Comparison of ENCODE assay signal across 14 mouse cellular contexts in the genomic region with DNA sequence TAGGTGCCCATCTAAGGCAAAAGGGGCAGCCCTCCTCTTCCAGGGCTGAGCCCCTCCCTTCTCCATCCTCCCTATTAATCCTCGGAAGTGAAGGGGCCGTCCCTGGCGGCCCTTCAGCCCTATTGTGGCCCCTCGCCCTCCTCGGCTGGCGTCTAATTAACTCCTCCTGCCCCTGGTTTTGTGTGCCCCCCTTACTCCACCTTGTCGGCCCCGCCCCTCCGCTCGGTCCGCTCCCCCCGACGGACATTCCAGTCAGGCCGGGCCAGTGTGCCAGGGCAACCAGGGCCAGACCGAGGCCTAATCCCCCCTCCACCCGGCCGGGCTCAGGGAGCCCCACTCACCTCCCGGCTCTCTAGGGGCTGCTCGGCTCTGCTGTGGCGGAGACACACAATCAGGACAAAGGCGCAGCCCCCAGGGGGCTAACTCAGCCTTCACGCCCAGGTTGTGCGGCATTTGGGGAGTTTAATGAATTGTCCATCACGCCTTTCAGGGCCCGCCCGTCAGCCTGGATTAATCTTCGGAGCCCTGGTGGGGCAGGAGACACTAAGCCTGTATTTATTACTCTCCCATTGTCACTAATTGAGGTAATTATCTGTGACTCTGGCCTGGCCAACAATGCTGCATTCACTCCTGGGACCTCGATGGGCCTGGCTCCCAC. TPM values are rescaled to one million over a fixed set of nuclear protein-coding genes. Genes with fewer than 3 reads are reported as not detected.
DNase-seq lines count a peak whose midpoint lies in the region; ATAC-seq and TF ChIP-seq lines count a peak whose summit lies in the region.
"Had no signal": no experiment of that assay in that cellular context is flagged by ENCODE, and none has a peak within 500 bp of the region (broad histone marks: within the 10 kb centered on the region; RNA-seq: fewer than 3 reads in every experiment).

No protein-coding gene starts in this region.

- H3K27ac ChIP-seq in heart, embryonic 13.5 days (replicated peaks): no peak overlapping the region
- H3K27ac ChIP-seq in forebrain, embryonic 13.5 days: no peak overlapping the region
- no peak overlapping the region for H3K27ac ChIP-seq in limb, embryonic 13.5 days
- H3K27ac ChIP-seq in neural tube, embryonic 14.5 days (ENCODE audit: low read depth, low read length): no peak overlapping the region
- H3K27ac ChIP-seq in cerebellum, adult 2 months (ENCODE audit: insufficient read depth, low read length): no peak overlapping the region
- H3K27ac ChIP-seq: embryonic facial prominence, embryonic 15.5 days; gastrocnemius, adult 2 months; liver, embryonic 14.5 days had no signal

- WGBS in heart, embryonic 13.5 days: 6% methylated on average over 28 of the region's 28 CpGs
- under 1% methylated on average over 28 of the region's 28 CpGs for WGBS in forebrain, embryonic 13.5 days
- WGBS in limb, embryonic 13.5 days: 1% methylated on average over 28 of the region's 28 CpGs
- WGBS in neural tube, embryonic 14.5 days: 3% methylated on average over 28 of the region's 28 CpGs
- 15% methylated on average over 28 of the region's 28 CpGs for WGBS in cerebellum, adult 2 months

- peaks cover 100% of the 10 kb centered on the region for H3K27me3 ChIP-seq in heart, embryonic 13.5 days (replicated peaks)
- peaks cover 97% of the 10 kb centered on the region for H3K27me3 ChIP-seq in forebrain, embryonic 13.5 days
- peaks cover 100% of the 10 kb centered on the region for H3K27me3 ChIP-seq in limb, embryonic 13.5 days
- peaks cover 56% of the 10 kb centered on the region for H3K27me3 ChIP-seq in neural tube, embryonic 14.5 days (ENCODE audit: control insufficient read depth, insufficient read depth, low read length)
- peaks cover 2% of the 10 kb centered on the region; the same call in 1 of the 2 replicates for H3K27me3 ChIP-seq in cerebellum, adult 2 months (ENCODE audit: control insufficient read depth, insufficient read depth, low read length)

- H3K36me3 ChIP-seq in heart, embryonic 13.5 days: no peaks in the 10 kb centered on the region
- H3K36me3 ChIP-seq in forebrain, embryonic 13.5 days (ENCODE audit: poor library complexity, severe bottlenecking): no peaks in the 10 kb centered on the region
- no peaks in the 10 kb centered on the region for H3K36me3 ChIP-seq in limb, embryonic 13.5 days
- no peaks in the 10 kb centered on the region for H3K36me3 ChIP-seq in neural tube, embryonic 14.5 days (ENCODE audit: control insufficient read depth, insufficient read depth, low read length)
- H3K36me3 ChIP-seq: embryonic facial prominence, embryonic 15.5 days had no signal

- H3K9me3 ChIP-seq in heart, embryonic 13.5 days: no peaks in the 10 kb centered on the region
- H3K9me3 ChIP-seq in forebrain, embryonic 13.5 days (replicated peaks): no peaks in the 10 kb centered on the region
- H3K9me3 ChIP-seq in limb, embryonic 13.5 days: no peaks in the 10 kb centered on the region
- no peaks in the 10 kb centered on the region for H3K9me3 ChIP-seq in neural tube, embryonic 14.5 days (ENCODE audit: control insufficient read depth, low read length)
- H3K9me3 ChIP-seq: embryonic facial prominence, embryonic 15.5 days had no signal

- no peak for DNase-seq in heart, postnatal 36 days
- no peak for DNase-seq in gastrocnemius, postnatal 36 days
- no peak for DNase-seq in cerebellum, postnatal 36 days
- no peak for DNase-seq in cerebellum, adult 2 months
- DNase-seq: gastrocnemius, adult 2 months; right cerebral cortex, adult 18-20 months had no signal

- ATAC-seq in heart, embryonic 13.5 days (ENCODE audit: extremely low read depth, insufficient number of reproducible peaks, low FRiP score, low TSS enrichment): no peak
- peak; percentile 87 for ATAC-seq in forebrain, embryonic 13.5 days
- ATAC-seq in limb, embryonic 13.5 days (ENCODE audit: low FRiP score, low read depth): no peak
- peak; percentile 91 for ATAC-seq in neural tube, embryonic 14.5 days (ENCODE audit: low read depth)

- H3K9ac ChIP-seq in heart, embryonic 13.5 days: no peak overlapping the region
- H3K9ac ChIP-seq in forebrain, embryonic 13.5 days: 0 out of 2 replicates have a peak overlapping the region, but pooled peaks have one; percentile 7
- H3K9ac ChIP-seq in limb, embryonic 13.5 days: no peak overlapping the region
- no peak overlapping the region for H3K9ac ChIP-seq in neural tube, embryonic 14.5 days (replicated peaks; ENCODE audit: low read depth, low read length)
- H3K9ac ChIP-seq: embryonic facial prominence, embryonic 15.5 days; liver, embryonic 14.5 days had no signal

- peak overlapping the region; percentile 21; the same call in 1 of the 2 replicates for H3K4me2 ChIP-seq in heart, embryonic 13.5 days
- peak overlapping the region; percentile 41 for H3K4me2 ChIP-seq in forebrain, embryonic 13.5 days
- peak overlapping the region; percentile 30; the same call in 1 of the 2 replicates for H3K4me2 ChIP-seq in limb, embryonic 13.5 days (replicated peaks)
- no peak overlapping the region for H3K4me2 ChIP-seq in neural tube, embryonic 14.5 days (ENCODE audit: low read depth, low read length)
- H3K4me2 ChIP-seq: embryonic facial prominence, embryonic 15.5 days had no signal

- TF ChIP-seq CTCF in cerebellum, adult 2 months (IDR thresholded peaks at IDR 0.05; ENCODE audit: borderline replicate concordance, insufficient read depth, low read depth, low read length): no peak

- H3K4me1 ChIP-seq in heart, embryonic 13.5 days: peaks cover 25% of the 10 kb centered on the region
- H3K4me1 ChIP-seq in forebrain, embryonic 13.5 days: peaks cover 27% of the 10 kb centered on the region
- peaks cover 15% of the 10 kb centered on the region for H3K4me1 ChIP-seq in limb, embryonic 13.5 days
- H3K4me1 ChIP-seq in neural tube, embryonic 14.5 days (ENCODE audit: control insufficient read depth, insufficient read depth, low read length): peaks cover 10% of the 10 kb centered on the region
- no peaks in the 10 kb centered on the region; the same call in 1 of the 2 replicates for H3K4me1 ChIP-seq in cerebellum, adult 2 months (ENCODE audit: control insufficient read depth, insufficient read depth, low read length)

- TF ChIP-seq POLR2A in cerebellum, adult 2 months (IDR thresholded peaks at IDR 0.05; ENCODE audit: borderline replicate concordance, insufficient read depth, low read length): no peak

- intact Hi-C loops in heart, postnatal 36 days (cut with DNase I): loop anchor here (2.0 kb wide), 1 partner anchor 133 kb away; no protein-coding TSS in a partner anchor
- intact Hi-C loops in gastrocnemius, postnatal 36 days (cut with DNase I): no loop called here

- no peak overlapping the region for H3K4me3 ChIP-seq in heart, embryonic 13.5 days
- H3K4me3 ChIP-seq in forebrain, embryonic 13.5 days: 0 out of 2 replicates have a peak overlapping the region, but pooled peaks have one; percentile 1
- H3K4me3 ChIP-seq in limb, embryonic 13.5 days: 0 out of 2 replicates have a peak overlapping the region, but pooled peaks have one; percentile 16
- H3K4me3 ChIP-seq in neural tube, embryonic 14.5 days (ENCODE audit: low read depth, low read length): no peak overlapping the region
- no peak overlapping the region for H3K4me3 ChIP-seq in cerebellum, adult 2 months (replicated peaks; ENCODE audit: insufficient read depth, low read depth, low read length)
- H3K4me3 ChIP-seq: embryonic facial prominence, embryonic 15.5 days; gastrocnemius, adult 2 months had no signal

RNA-seq across cellular contexts. Expression of gene Wnt1, which starts 8.3 kb away (rescaled TPM):
- not detected in 2 replicates for polyA plus RNA-seq in heart, embryonic 13.5 days (2015; fragmentation: Nextera tagmentation; extraction: Ambion mirVana)
- total RNA-seq in heart, postnatal 36 days (2021): not detected
- not detected in 2 replicates for polyA plus RNA-seq in forebrain, embryonic 13.5 days (2015; fragmentation: Nextera tagmentation; extraction: Ambion mirVana)
- not detected in 2 replicates for polyA plus RNA-seq in limb, embryonic 13.5 days (2015; fragmentation: Nextera tagmentation; extraction: Ambion mirVana)
- polyA plus RNA-seq in neural tube, embryonic 14.5 days (2014; fragmentation: Nextera tagmentation; extraction: Ambion mirVana): 1.9 and 3.9 TPM in 2 replicates
- not detected for total RNA-seq in gastrocnemius, postnatal 36 days (2021)
- not detected in 2 replicates for polyA plus RNA-seq in cerebellum, adult 2 months (2012; rRNA removed)
- total RNA-seq: layer of hippocampus, adult 18-20 months had no signal
- polyA plus RNA-seq: embryonic facial prominence, embryonic 15.5 days; liver, embryonic 14.5 days; stomach, embryonic 16.5 days had no signal

RNA-seq across cellular contexts. Expression of gene Ddn, which starts 11.3 kb away (rescaled TPM):
- polyA plus RNA-seq in heart, embryonic 13.5 days (2015; fragmentation: Nextera tagmentation; extraction: Ambion mirVana): 0.09 and 0.16 TPM in 2 replicates
- under 1 TPM; 0.22 to 0.35 TPM for total RNA-seq in heart, postnatal 36 days (2021)
- polyA plus RNA-seq in forebrain, embryonic 13.5 days (2015; fragmentation: Nextera tagmentation; extraction: Ambion mirVana): 0.05 and 0.15 TPM in 2 replicates
- 0.05 TPM in 1 of 2 replicates, not detected in the other for polyA plus RNA-seq in limb, embryonic 13.5 days (2015; fragmentation: Nextera tagmentation; extraction: Ambion mirVana)
- polyA plus RNA-seq in neural tube, embryonic 14.5 days (2014; fragmentation: Nextera tagmentation; extraction: Ambion mirVana): 0.44 and 0.54 TPM in 2 replicates
- under 1 TPM; 0.28 to 0.96 TPM for total RNA-seq in gastrocnemius, postnatal 36 days (2021)
- 1.0 and 1.3 TPM in 2 replicates for polyA plus RNA-seq in cerebellum, adult 2 months (2012; rRNA removed)
- polyA plus RNA-seq: stomach, embryonic 16.5 days had no signal

RNA-seq across cellular contexts. Expression of gene Wnt10b, which starts 20.0 kb away (rescaled TPM):
- polyA plus RNA-seq in heart, embryonic 13.5 days (2015; fragmentation: Nextera tagmentation; extraction: Ambion mirVana): 0.07 TPM in 1 of 2 replicates, not detected in the other
- under 1 TPM; 0.27 to 0.33 TPM for total RNA-seq in heart, postnatal 36 days (2021)
- not detected in 2 replicates for polyA plus RNA-seq in forebrain, embryonic 13.5 days (2015; fragmentation: Nextera tagmentation; extraction: Ambion mirVana)
- polyA plus RNA-seq in limb, embryonic 13.5 days (2015; fragmentation: Nextera tagmentation; extraction: Ambion mirVana): 2.1 and 2.4 TPM in 2 replicates
- 0.19 TPM in 1 of 2 replicates, not detected in the other for polyA plus RNA-seq in neural tube, embryonic 14.5 days (2014; fragmentation: Nextera tagmentation; extraction: Ambion mirVana)
- total RNA-seq in gastrocnemius, postnatal 36 days (2021): under 1 TPM; 0.69 to 0.87 TPM
- polyA plus RNA-seq in cerebellum, adult 2 months (2012; rRNA removed): 0.15 and 0.22 TPM in 2 replicates

RNA-seq across cellular contexts. Expression of gene Prkag1, which starts 33.4 kb away (rescaled TPM):
- polyA plus RNA-seq in heart, embryonic 13.5 days (2015; fragmentation: Nextera tagmentation; extraction: Ambion mirVana): 88.3 and 95.1 TPM in 2 replicates
- 100 to 1,000 TPM in 1 of 2 experiments, 10 to 100 TPM in 1; 99.8 to 112 TPM for total RNA-seq in heart, postnatal 36 days (2021)
- 95.9 and 99.4 TPM in 2 replicates for polyA plus RNA-seq in forebrain, embryonic 13.5 days (2015; fragmentation: Nextera tagmentation; extraction: Ambion mirVana)
- 93.4 and 94.5 TPM in 2 replicates for polyA plus RNA-seq in limb, embryonic 13.5 days (2015; fragmentation: Nextera tagmentation; extraction: Ambion mirVana)
- 57.7 and 61.6 TPM in 2 replicates for polyA plus RNA-seq in neural tube, embryonic 14.5 days (2014; fragmentation: Nextera tagmentation; extraction: Ambion mirVana)
- total RNA-seq in gastrocnemius, postnatal 36 days (2021): 10 to 100 TPM; 39.3 to 50.3 TPM
- polyA plus RNA-seq in cerebellum, adult 2 months (2012; rRNA removed): 90.3 and 93.6 TPM in 2 replicates

RNA-seq across cellular contexts. Expression of gene Arf3, which starts 35.0 kb away (rescaled TPM):
- polyA plus RNA-seq in heart, embryonic 13.5 days (2015; fragmentation: Nextera tagmentation; extraction: Ambion mirVana): 31.2 and 32.5 TPM in 2 replicates
- 10 to 100 TPM; 20.8 to 20.9 TPM for total RNA-seq in heart, postnatal 36 days (2021)
- polyA plus RNA-seq in forebrain, embryonic 13.5 days (2015; fragmentation: Nextera tagmentation; extraction: Ambion mirVana): 49.2 and 55.1 TPM in 2 replicates
- 39.1 and 41.0 TPM in 2 replicates for polyA plus RNA-seq in limb, embryonic 13.5 days (2015; fragmentation: Nextera tagmentation; extraction: Ambion mirVana)
- polyA plus RNA-seq in neural tube, embryonic 14.5 days (2014; fragmentation: Nextera tagmentation; extraction: Ambion mirVana): 66.3 and 77.2 TPM in 2 replicates
- 1 to 10 TPM; 7.4 to 8.2 TPM for total RNA-seq in gastrocnemius, postnatal 36 days (2021)
- 202 and 210 TPM in 2 replicates for polyA plus RNA-seq in cerebellum, adult 2 months (2012; rRNA removed)

Comparison
In these comparisons a context has a peak if more than half of its experiments do, and no peak if none do; other contexts are left out.
1. ATAC-seq: peak in forebrain, embryonic 13.5 days (single experiment) and neural tube, embryonic 14.5 days (single experiment); none in heart, embryonic 13.5 days (single experiment) and limb, embryonic 13.5 days (single experiment).
2. H3K4me3 ChIP-seq: peak in forebrain, embryonic 13.5 days (single experiment) and limb, embryonic 13.5 days (single experiment); none in heart, embryonic 13.5 days (single experiment), neural tube, embryonic 14.5 days (single experiment) and cerebellum, adult 2 months (single experiment).